Mouse (Mus musculus) monocyte, adult 5-6 weeks (primary cell): ENCODE measurements around the gene Nkain4. TPM values are rescaled to one million over a fixed set of nuclear protein-coding genes. Genes with fewer than 3 reads are reported as not detected.

Experiments used
- ATAC-seq: fragments of 153-309, 156-312 bp; replicated peaks from 2 replicates; pipeline ENCODE4 v1.8.0; 2017; ENCODE audit warnings: mild to moderate bottlenecking; ENCODE audit not compliant: low TSS enrichment, insufficient number of reproducible peaks, severe bottlenecking, poor library complexity, low FRiP score
- total RNA-seq: library from RNA; stranded (forward); fragments of 200-1000, 200-491, 200-594 nt; gene quantifications from 3 replicates; pipeline ENCODE4 v1.2.3, GENCODE M21; 2017

Nkain4 gene
- total RNA-seq, 1 experiment from 2014 or later = not detected

- no peak for ATAC-seq
Measured at GRCm38 (mm10) chr2:180896819-180897625, 57.5 kb downstream of the Nkain4 start.

GRCm38 (mm10) chr2:180895837-180896525, 58.5 kb downstream of the Nkain4 start:
- ATAC-seq = no peak

- no peak for ATAC-seq
Measured at GRCm38 (mm10) chr2:180895321-180895720, 59.2 kb downstream of the Nkain4 start.

GRCm38 (mm10) chr2:180894734-180895133, 59.8 kb downstream of the Nkain4 start:
- ATAC-seq = peak; percentile 41; the same call in 1 of the 2 replicates

GRCm38 (mm10) chr2:180894029-180894623, 60.4 kb downstream of the Nkain4 start:
- no peak for ATAC-seq

- no peak for ATAC-seq
Measured at GRCm38 (mm10) chr2:180893537-180894028, 60.9 kb downstream of the Nkain4 start.

GRCm38 (mm10) chr2:180892841-180893521, 61.5 kb downstream of the Nkain4 start:
- no peak for ATAC-seq

GRCm38 (mm10) chr2:180891835-180892323, 62.6 kb downstream of the Nkain4 start:
- no peak for ATAC-seq

- no peak for ATAC-seq
Measured at GRCm38 (mm10) chr2:180891075-180891834, 63.2 kb downstream of the Nkain4 start.

GRCm38 (mm10) chr2:180890422-180891074, 64.0 kb downstream of the Nkain4 start:
- no peak for ATAC-seq

- no peak for ATAC-seq
Measured at GRCm38 (mm10) chr2:180889921-180890280, 64.6 kb downstream of the Nkain4 start.

GRCm38 (mm10) chr2:180889271-180889920, 65.1 kb downstream of the Nkain4 start:
- no peak for ATAC-seq

- ATAC-seq = no peak
Measured at GRCm38 (mm10) chr2:180885270-180885669, 69.2 kb downstream of the Nkain4 start.

Other genes with a start within 250 kb of the Nkain4 start
- gene Dido1, start 244.7 kb downstream of the Nkain4 start, total RNA-seq = 58.9 to 107 TPM (median 65.1 TPM) in 3 replicates
- 46.5 to 53.9 TPM (median 52.1 TPM) in 3 replicates for gene Gid8, start 244.6 kb downstream of the Nkain4 start, total RNA-seq
- 1.8 to 5.2 TPM (median 1.9 TPM) in 3 replicates for gene Slc17a9, start 229.4 kb downstream of the Nkain4 start, total RNA-seq
- not detected in 3 replicates for gene Bhlhe23, start 177.8 kb downstream of the Nkain4 start, total RNA-seq
- gene Ythdf1, start 33.8 kb downstream of the Nkain4 start, total RNA-seq = 26.0 to 48.0 TPM (median 33.6 TPM) in 3 replicates
- gene Birc7, start 25.7 kb downstream of the Nkain4 start, total RNA-seq = not detected in 3 replicates
- gene Arfgap1, start 12.5 kb upstream of the Nkain4 start, total RNA-seq = 57.8 to 60.2 TPM (median 58.8 TPM) in 3 replicates
- 0.68 to 1.5 TPM (median 1.1 TPM) in 3 replicates for gene Col20a1, start 31.8 kb upstream of the Nkain4 start, total RNA-seq
- not detected in 3 replicates for gene Chrna4, start 88.8 kb upstream of the Nkain4 start, total RNA-seq
- gene Kcnq2, start 180.6 kb upstream of the Nkain4 start, total RNA-seq = not detected in 3 replicates
- gene Eef1a2, start 202.3 kb upstream of the Nkain4 start, total RNA-seq = not detected in 3 replicates
- 68.9 to 87.3 TPM (median 84.2 TPM) in 3 replicates for gene Ppdpf, start 232.5 kb upstream of the Nkain4 start, total RNA-seq
- gene Ptk6, start 248.1 kb upstream of the Nkain4 start, total RNA-seq = 0.53 to 3.0 TPM (median 1.8 TPM) in 3 replicates